In genomic region chr3:52974674-52975556, GRCm38 (mm10) we compare ENCODE assay signal across 8 mouse cellular contexts. TPM values are rescaled to one million over a fixed set of nuclear protein-coding genes. Genes with fewer than 3 reads are reported as not detected.
DNase-seq lines count a peak whose midpoint lies in the region; ATAC-seq lines count a peak whose summit lies in the region.
"Had no signal": no experiment of that assay in that cellular context is flagged by ENCODE, and none has a peak within 500 bp of the region (broad histone marks: within the 10 kb centered on the region; RNA-seq: fewer than 3 reads in every experiment).

No protein-coding gene starts in this region.

- intact Hi-C loops in left cerebral cortex, postnatal 25 days (cut with DNase I): loop anchor here (2.0 kb wide), 1 partner anchor 716 kb away; no protein-coding TSS in a partner anchor

- H3K36me3 ChIP-seq in hindbrain, embryonic 16.5 days (ENCODE audit: control insufficient read depth, insufficient read depth, low read length): no peaks in the 10 kb centered on the region
- H3K36me3 ChIP-seq in midbrain, embryonic 11.5 days (ENCODE audit: control insufficient read depth, insufficient read depth, low read length): no peaks in the 10 kb centered on the region

- ATAC-seq in hindbrain, embryonic 16.5 days: peak; percentile 87
- ATAC-seq in midbrain, embryonic 11.5 days (ENCODE audit: low FRiP score): peak; percentile 48; the same call in 1 of the 2 replicates

- no peak overlapping the region for H3K9ac ChIP-seq in hindbrain, embryonic 16.5 days (ENCODE audit: low read depth, low read length)
- H3K9ac ChIP-seq in midbrain, embryonic 11.5 days (ENCODE audit: low read length): no peak overlapping the region

- no peak overlapping the region for H3K4me3 ChIP-seq in hindbrain, embryonic 16.5 days (ENCODE audit: low read length)
- H3K4me3 ChIP-seq in midbrain, embryonic 11.5 days (ENCODE audit: low read depth, low read length): no peak overlapping the region

- peak; percentile 63 for DNase-seq in ZHBTc4 (ENCODE audit: low read depth, low spot score)
- peak; percentile 93 to 95 for DNase-seq in cerebellum, postnatal 10 days
- peak; percentile 80 for DNase-seq in gastrocnemius, adult 18-20 months (ENCODE audit: low spot score)
- peak; percentile 67 to 69 for DNase-seq in left cerebral cortex, postnatal 25 days (ENCODE audit: low spot score in 2 of 2)
- peak; percentile 92 for DNase-seq in midbrain, embryonic 11.5 days (ENCODE audit: low spot score, missing footprints)
- peak; percentile 38 for DNase-seq in spleen, adult 12 weeks (ENCODE audit: low spot score)

- 50% methylated on average over 15 of the region's 15 CpGs for WGBS in hindbrain, embryonic 16.5 days
- WGBS in midbrain, embryonic 11.5 days: 56% methylated on average over 15 of the region's 15 CpGs

- no peak overlapping the region for H3K4me2 ChIP-seq in hindbrain, embryonic 16.5 days (ENCODE audit: low read length)
- H3K4me2 ChIP-seq in midbrain, embryonic 11.5 days: no peak overlapping the region

- 0 out of 2 replicates have a peak, but pooled peaks cover 2% of the 10 kb centered on the region for H3K4me1 ChIP-seq in hindbrain, embryonic 16.5 days (ENCODE audit: control insufficient read depth, insufficient read depth, low read depth, low read length)
- H3K4me1 ChIP-seq in midbrain, embryonic 11.5 days (ENCODE audit: control insufficient read depth, insufficient read depth, low read length): no peaks in the 10 kb centered on the region

- H3K9me3 ChIP-seq in hindbrain, embryonic 16.5 days (ENCODE audit: control insufficient read depth, low read length): no peaks in the 10 kb centered on the region
- no peaks in the 10 kb centered on the region for H3K9me3 ChIP-seq in midbrain, embryonic 11.5 days (ENCODE audit: control insufficient read depth, low read length)

- H3K27ac ChIP-seq in hindbrain, embryonic 16.5 days (ENCODE audit: low read depth, low read length): no peak overlapping the region
- no peak overlapping the region for H3K27ac ChIP-seq in midbrain, embryonic 11.5 days (ENCODE audit: low read depth, low read length)
- H3K27ac ChIP-seq: macrophage had no signal

- no peaks in the 10 kb centered on the region for H3K27me3 ChIP-seq in hindbrain, embryonic 16.5 days (replicated peaks; ENCODE audit: control insufficient read depth, insufficient read depth, low read length)
- no peaks in the 10 kb centered on the region for H3K27me3 ChIP-seq in midbrain, embryonic 11.5 days (ENCODE audit: control insufficient read depth, insufficient read depth, low read length)

RNA-seq across cellular contexts. Expression of gene Cog6, which starts 42.1 kb away (rescaled TPM):
- 10 to 100 TPM; 42.5 to 47.2 TPM for total RNA-seq in gastrocnemius, adult 18-20 months (2021)
- polyA plus RNA-seq in hindbrain, embryonic 16.5 days (2015; fragmentation: Nextera tagmentation; extraction: Ambion mirVana): 45.8 and 50.6 TPM in 2 replicates
- total RNA-seq in left cerebral cortex, postnatal 25 days (2021): 10 to 100 TPM; 39.6 to 40.3 TPM
- 50.7 and 58.1 TPM in 2 replicates for polyA plus RNA-seq in midbrain, embryonic 11.5 days (2014; fragmentation: Nextera tagmentation; extraction: Ambion mirVana)

Comparison
In these comparisons a context has a peak if more than half of its experiments do, and no peak if none do; other contexts are left out.
1. DNase-seq: peak in every context shown above with its lines; median percentile 94 in cerebellum, postnatal 10 days; 92 in midbrain, embryonic 11.5 days; 80 in gastrocnemius, adult 18-20 months; 68 in left cerebral cortex, postnatal 25 days; 63 in ZHBTc4; 38 in spleen, adult 12 weeks.